Mouse (Mus musculus) gonadal fat pad, adult 2 months (tissue): ENCODE results near the gene Wdr72. TPM values are rescaled to one million over a fixed set of nuclear protein-coding genes. Genes with fewer than 3 reads are reported as not detected.

Experiments
- DNase-seq: peaks from one replicate; pipeline ENCODE4 v3.0.0-alpha.2; 2012; ENCODE audit warnings: low read depth
- polyA plus RNA-seq: library from polyadenylated mRNA; depleted of rRNA; stranded (reverse); fragments of >200 nt; gene quantifications from 2 replicates; pipeline ENCODE4 v1.2.3, GENCODE M21; 2012; rRNA removed

The Wdr72 gene
- polyA plus RNA-seq: 0.34 and 2.9 TPM in 2 replicates

GRCm38 (mm10) chr9:74109761-74110460, at the start of gene Wdr72:
Gene Wdr72, plus strand, starts transcription at chr9:74110356.
- DNase-seq: no peak

DNA sequence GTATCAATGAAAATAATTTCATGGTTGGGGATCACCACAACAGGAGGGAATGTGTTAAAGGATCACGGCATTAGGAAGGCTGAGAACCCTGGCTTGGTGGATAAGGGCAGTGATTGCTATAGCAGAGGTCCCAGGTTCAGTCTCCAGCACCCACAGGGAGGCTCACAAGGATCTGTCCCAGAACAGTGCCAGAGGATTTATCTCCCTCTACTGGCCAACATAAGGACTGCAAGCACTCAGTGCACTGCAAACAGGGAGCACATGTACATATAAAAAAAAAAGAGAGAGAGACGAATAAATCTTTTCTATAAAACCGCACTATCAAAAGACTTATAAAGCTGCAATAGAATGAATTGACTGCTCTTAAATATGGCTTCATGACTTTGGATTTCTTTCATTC, 43.9 kb upstream of the Wdr72 start:
- no peak for DNase-seq

DNA sequence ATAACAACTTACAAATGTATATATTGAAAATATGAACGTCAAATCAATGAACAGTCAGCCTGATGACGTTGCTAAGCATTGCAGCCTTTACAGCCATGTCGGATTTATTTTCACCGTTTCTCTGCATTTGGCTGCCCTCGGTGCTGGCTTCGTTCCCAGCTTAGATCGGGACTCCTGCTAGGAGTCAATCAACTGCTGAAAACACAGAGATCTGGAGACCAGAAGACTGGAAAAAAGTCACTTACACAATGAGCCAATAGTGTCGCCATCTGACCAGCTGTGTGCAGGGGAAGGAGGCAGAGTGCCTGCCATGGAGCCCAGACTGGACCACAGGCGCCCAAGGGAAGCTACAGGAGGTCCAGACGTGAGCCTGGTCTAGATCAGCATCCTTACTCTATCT, 43.4 kb upstream of the Wdr72 start:
- DNase-seq: no peak

DNA sequence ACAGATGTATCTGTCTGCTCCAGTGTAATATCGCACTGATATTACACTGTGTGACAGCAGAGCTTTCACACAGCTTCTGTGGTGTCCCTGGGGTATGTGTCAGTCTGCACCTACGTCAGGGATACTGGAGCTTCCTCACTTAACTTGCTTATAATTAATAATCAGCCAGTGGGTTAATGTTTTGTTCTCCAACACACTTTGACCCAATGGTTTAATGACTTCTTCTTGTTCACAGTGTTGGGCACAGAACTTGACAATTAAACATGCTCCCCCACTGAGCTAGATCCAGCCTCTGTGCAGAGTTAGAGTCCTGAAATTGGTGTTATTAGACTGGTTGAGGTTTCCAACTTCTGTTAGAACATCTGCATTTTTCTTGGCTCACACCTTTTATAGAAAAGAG, 34.2 kb upstream of the Wdr72 start:
- no peak for DNase-seq

GRCm38 (mm10) chr9:74078458-74078857, 31.7 kb upstream of the Wdr72 start:
- no peak for DNase-seq

GRCm38 (mm10) chr9:74080241-74080640, 29.9 kb upstream of the Wdr72 start:
- no peak for DNase-seq

DNA sequence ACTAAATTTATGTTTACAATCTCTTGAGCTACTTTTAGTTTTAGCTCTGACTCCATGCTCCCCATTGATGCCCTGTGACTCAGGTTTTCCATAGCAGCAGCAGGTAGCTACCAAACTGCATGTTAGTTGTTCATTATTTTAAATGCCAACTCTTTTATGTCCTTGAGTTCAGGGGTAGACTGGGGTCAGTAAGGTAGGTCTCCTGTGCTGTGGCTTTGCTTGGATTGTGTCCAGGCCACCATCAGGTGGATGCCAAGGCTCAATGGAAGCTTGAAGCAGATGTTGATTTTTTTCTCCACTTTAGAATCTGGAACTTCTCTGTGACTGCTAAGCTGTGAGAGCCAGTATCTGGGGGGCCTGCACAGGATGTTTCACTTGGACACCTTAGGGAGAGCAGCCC, 8.6 kb upstream of the Wdr72 start:
- DNase-seq: no peak

DNA sequence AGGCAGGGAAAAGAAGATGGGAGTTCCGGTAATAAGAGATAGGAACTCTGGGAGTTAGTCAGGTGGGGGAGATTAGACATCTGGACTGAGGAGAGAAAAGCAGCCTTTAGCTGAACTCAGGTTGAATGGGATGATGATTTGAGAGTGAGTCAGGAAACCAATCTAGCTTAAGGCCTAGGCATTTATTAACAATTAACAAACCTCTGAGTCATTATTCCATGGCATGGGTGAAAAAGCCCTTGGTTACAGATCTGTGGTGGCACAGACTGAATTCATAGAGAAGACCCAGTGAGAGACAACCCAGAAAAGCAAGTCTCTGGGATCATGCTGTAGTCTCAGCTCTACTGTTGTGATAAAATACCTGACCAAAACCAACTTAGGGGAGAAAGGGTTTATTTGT, 7.5 kb upstream of the Wdr72 start:
- no peak for DNase-seq

GRCm38 (mm10) chr9:74110461-74110816, 283 bp downstream of the Wdr72 start:
- no peak for DNase-seq

DNA sequence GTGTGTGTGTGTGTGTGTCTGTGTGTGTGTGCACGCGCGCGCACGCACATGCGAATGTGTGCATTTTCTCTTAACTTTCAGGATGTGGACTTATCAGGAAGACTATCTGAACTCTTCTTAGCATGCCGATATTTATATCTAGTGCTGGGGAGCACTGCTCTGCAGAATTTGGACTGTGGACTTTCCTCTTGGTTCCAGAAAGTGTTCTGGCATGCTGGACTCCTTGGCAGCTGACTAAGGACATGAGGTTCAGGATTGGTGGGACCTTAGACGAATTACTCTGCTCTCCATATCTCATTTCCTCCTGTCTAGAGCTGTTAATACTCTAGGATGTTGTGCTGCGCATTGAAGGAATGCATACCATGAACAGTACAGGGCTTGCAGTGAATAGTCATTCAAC, 2.4 kb downstream of the Wdr72 start:
- DNase-seq: no peak

DNA sequence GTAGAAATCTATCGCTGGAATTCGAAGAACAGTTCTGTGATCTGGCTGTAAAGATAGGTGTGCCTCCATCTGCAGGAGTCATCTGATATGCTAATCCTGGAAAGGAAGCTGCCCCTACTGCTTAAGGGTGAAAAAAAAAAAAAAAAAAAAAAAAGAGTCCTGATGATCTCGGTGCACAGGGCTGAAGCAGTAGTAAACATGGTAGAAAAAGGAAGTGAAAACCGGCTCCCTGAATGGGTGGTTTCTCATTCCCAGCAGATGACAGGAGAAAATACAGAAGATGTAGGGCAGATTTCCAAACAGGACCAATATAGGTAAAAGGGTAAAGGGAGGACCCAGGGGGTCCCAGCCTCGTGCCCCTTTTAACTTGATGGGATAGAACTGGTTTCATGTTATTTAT, 16.1 kb downstream of the Wdr72 start:
- no peak for DNase-seq

DNA sequence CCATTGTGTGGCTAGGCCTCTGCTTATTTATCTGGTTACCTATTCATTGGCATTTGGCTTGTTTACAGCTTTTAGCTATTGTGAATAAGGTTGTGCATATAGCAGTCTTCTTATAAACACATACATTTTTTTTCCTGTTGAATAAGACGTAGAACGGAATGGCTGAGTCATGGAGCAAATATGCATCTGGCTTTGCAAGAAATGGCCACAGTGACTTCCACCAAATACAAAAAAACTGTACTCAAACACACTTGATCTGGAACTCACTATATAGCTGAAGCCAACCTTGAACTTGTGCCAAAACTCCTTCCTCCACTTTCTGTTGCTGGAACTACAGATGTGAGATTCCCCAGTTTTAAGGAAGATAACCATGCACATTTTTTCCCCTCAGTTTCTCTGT, 23.9 kb downstream of the Wdr72 start:
- DNase-seq: no peak

DNA sequence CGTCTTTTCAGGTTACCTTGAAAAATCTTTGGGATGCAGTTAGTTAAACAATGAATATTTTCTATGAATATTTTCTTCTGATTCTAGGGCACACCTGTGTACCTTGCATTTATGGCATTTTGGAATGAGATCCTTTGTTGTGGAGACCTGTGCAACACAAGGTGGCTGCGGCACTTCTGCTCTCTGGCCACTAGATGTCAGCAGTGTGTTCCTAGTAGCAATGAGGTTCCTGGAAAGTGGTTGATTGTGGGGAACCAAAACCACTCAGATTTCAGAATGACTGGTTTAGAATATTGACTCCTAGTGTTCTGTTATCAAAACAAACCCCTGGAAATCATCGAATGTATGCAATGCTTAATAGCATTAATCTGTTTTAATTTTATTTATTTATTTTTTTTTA, 31.7 kb downstream of the Wdr72 start:
- no peak for DNase-seq

- DNase-seq: no peak
Measured at GRCm38 (mm10) chr9:74142705-74143104, 32.5 kb downstream of the Wdr72 start.

- no peak for DNase-seq
Measured at GRCm38 (mm10) chr9:74145203-74145602, 35.0 kb downstream of the Wdr72 start.

GRCm38 (mm10) chr9:74148306-74148705, 38.1 kb downstream of the Wdr72 start:
- DNase-seq: no peak

DNA sequence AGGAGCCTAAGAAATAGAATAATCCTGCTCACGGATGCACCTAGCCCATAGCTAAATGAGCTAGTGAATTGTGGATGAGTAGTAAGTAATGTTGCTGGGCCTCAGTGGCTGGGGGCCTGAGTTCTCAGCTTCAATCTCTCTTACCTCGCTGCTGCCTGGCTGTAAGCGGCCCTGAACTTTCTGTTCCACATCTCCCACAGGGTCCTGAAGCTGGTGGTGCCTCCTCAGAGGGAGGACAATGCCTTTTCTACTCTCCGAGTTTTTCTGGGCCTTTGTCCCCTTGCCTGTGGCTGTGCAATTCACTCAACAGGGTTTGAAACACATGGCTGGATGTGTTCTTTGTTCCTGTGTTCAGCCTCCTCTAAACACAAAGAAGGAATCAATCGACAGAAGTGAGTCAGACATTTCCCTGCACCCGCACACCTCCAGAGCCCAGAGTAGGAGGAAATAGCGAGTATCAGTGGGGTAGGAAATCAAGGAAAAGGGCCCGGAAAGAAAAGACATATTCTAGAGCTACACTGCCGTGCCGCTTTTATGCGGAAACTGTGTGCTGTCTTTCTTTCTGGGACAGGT, 50.3 kb downstream of the Wdr72 start:
- DNase-seq: no peak

GRCm38 (mm10) chr9:74165697-74166096, 55.5 kb downstream of the Wdr72 start:
- DNase-seq: no peak

DNA sequence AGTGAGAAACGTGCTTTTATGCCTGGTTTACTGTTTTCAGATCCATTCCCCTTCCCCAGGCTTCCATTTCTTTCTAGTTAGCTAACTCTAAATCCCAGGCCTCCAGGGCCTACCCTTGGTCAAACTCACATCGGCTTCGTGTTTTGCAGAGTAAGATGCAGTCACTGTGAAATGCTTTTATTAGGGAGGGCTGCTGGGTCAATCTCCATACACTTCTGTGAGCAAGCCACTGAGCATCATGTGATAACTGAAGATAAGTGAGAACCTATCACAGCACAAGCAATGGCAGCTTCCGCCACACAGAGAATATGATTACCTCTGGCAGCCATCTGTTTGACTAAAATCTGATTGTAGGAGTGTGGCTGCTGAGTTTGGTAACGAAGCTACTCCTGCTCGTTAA, 59.7 kb downstream of the Wdr72 start:
- no peak for DNase-seq

DNA sequence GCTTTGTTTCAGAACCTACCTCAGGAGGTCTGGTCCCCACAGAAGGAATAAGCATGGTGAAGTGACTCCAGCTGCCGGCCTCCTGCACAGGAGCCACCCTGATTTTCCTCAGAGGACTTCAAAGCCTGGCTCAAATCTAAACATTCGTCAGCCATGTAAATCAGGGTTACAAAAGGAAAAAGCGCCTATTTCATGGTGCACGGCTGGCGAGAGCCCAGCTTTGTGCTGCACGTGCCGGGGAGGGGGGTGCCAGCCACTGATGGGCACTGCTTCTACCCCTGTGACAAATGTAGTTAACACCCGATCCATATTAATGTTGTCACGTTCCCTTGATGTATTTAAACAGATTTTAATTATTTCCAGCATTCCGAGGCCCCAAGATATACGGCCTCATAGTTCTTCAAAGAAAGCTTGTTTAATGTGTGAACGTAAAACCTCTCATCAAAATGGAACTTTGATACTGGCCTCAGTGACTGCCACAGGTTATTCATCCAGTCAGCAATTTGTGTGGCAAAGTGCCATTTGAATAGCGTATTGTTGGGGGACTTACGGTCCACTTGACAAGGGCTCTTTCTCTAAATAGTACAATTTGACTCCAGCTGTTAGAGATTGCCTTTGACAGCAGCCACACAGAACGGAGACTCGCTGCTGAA, 76.7 kb downstream of the Wdr72 start:
- no peak for DNase-seq

DNA sequence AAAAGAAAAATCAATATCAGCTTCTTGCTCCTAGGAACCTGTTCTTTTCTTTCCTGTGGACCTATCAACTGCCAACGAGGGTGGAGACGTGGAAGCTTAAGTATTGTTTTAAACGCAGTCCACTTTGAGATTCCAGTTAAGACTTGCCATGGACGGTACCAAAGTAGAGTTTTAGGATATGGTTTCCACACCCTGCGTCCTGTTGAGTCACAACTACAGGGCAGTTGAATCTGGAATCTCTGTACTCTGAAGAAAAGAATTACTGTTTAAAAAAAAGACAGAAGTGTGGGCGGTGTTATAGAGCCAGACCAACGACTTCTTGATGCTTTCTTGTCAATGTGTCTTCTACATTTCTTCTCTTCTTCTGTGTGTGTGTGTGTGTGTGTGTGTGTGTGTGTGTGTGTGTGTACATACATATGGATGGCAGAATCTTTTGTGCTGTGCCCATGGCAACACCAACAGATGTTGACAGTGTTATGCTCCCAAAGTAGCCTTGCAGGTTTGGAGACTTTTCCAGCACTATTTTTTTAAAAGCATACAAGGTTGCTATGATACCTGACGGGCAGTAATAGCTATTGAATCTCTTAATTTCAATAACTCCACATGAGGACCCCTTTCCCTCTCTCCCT, 77.4 kb downstream of the Wdr72 start:
- DNase-seq: no peak

DNA sequence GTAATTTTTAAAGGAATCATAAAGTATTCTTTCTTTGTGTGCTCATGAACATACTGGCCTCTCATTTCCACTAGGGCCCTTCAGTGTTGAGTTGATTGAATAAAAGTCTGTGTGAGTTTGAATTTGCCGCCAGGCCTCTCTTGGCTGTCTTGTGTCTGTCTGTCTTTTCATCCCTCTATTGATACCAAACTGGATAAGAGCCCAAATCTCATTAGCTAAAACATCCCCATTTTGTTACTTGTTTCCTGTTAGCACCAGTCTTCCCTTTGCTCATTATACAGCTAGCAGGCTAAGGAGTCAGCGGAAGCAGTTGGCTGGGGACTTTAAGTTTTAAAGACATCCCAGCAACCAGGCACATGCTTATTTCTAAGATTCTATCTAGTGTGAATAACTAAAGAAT, 84.7 kb downstream of the Wdr72 start:
- no peak for DNase-seq

GRCm38 (mm10) chr9:74228272-74228671, 118.1 kb downstream of the Wdr72 start:
- no peak for DNase-seq
